Mouse (Mus musculus) ovary, adult 18-20 months (tissue): ENCODE data around the gene Gse1.
A peak's percentile ranks its signal among the peaks of the same experiment; 100 is the strongest.

Experiments
- DNase-seq: peaks from one replicate; pipeline ENCODE4 v3.0.0; 2022; ENCODE audit warnings: low spot score, mixed read lengths

Gene Gse1

GRCm38 (mm10) chr8:120376215-120376614 is 148.0 kb downstream of the Gse1 start:
- no peak for DNase-seq

DNA sequence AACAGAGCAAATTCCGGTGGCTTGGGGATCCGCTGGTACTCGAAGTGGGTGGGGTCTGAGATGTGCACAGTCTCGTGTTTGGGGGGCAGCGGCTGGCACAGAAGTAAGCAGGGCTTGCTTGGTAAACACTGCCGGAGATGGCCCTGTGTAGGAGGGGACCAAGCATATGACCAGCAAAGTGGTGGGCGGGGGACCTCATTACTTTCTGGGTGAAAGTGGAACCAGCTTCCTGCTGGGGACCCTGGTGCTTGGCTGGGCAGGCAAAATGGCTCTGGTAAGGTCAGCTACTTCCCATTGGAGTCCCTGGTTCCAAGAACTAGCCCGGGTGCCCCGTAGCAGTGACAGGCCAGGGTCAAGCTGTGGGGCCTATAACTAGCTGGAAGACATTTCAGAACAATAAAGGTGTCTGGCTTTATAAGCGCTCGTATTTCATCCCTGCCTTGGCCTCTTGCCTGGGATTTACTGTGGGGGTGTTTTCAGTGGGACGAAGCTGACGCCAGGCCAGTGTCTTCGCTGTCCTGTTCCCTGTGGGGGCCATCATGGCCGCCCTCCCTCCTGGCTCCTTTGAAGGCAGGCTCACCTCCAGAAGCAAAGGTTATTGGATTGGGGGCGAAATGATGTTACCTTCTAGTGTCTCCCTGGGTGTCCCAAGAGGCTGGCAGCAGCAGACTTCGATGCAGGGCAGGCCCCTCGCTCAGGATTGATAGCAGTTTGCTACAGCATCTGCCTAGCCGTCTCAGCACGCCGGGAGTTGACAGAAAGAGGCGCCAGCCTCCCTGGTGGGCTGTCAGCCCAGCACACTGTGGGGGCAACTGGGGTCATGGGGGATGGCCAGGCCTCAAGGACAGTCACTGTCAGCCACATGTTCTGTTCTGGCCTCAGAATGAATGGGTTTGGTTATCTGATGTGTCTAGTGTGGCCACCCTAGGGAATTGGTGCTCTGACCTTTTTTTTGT is 148.9 kb downstream of the Gse1 start:
- DNase-seq: no peak

GRCm38 (mm10) chr8:120377803-120378189 is 149.5 kb downstream of the Gse1 start:
- no peak for DNase-seq

DNA sequence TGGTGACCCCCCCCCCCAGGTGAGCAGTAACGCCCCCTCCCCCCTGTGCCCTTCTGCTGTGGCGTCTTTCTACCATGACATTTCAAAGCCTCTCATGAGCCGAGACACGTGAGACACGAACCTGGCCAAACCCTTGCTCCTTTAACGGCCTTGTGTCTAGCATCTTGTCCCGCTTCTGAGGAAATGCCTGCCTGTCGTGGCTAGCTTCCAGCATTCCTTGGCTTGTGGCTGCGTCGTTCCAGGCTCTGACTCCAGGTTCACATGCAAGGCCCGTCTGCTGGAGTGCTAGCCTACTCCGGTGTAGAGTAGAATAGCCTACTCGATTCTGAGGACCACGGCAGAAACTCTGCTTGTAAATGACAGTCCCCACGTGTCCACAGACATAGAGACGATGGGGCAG is 150.1 kb downstream of the Gse1 start:
- DNase-seq: peak; percentile 42

DNA sequence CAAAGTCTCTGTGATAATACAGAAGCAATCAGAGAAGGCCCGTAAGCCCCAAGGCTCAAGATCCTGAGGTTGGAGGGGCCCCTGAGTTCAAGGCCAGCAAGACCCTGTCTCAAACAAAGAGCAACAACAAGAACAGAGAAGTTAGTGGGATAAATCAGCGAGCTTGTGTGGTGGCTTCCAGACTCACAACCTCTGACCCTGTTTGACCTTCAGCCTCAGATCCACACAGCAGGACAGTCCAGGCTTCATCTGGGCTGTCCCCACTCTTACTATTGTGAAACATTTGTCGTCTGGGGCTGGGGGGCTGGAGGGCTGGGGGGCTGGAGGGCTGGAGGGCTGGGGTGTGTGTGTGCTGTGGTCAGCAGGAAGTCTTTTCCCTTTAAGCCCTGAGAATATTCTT is 150.8 kb downstream of the Gse1 start:
- no peak for DNase-seq

DNA sequence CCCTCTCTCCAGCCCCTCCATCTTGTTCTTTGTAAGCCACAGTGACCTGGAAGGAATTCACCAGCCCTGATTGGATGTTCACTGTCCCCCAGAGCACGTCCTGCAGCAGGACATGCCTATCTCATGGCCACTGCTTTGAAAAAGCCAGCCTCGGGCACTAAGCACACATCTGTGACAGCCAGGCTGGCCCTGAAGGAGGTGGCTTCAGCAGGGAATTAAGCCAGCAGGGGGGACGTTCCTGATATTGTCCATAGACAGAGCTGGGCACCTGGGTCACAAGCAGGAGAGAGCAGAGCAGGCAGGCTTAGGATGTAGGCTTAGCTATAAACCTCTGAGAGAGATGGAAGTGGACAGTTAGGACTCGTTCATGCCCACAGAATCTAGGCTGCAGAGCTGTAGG is 153.6 kb downstream of the Gse1 start:
- no peak for DNase-seq

DNA sequence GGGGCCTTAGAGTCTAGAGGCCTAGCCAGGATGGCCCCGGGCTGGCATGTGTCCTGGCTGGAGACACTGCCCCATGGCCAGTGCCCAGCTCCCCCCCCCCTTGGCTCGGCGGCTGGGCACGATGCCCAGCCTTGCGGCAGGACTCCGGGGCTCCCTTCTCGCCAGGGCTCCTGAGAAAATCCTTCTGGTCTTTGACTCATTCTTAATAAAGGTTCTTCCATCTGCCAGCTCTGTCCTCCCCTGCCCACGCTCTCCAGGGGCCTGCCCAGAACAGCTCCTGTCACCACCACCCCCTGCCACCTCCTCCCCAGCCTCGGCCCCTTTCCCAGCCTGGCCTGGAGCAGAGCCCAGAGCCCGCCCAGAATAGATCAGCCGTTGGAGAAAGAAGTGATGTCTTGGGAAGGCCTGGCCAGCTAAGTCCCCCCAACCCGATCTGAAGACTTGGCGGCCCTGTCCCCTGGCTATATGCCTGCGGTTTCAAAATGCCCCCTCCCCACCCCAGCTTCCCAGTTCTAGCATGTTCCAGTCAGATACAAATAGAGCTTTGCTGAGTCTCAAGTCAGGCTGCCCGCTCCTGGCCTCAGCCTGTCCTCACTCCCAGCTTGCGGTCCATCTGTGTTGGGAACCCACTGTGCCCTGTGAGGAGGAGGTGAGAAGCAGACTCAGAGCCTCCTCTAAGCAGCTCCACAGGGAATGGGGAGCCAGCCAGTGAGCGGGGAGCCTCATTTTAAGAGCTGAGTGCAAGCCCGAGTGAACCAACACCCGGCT is 154.4 kb downstream of the Gse1 start:
- peak; percentile 82 for DNase-seq

DNA sequence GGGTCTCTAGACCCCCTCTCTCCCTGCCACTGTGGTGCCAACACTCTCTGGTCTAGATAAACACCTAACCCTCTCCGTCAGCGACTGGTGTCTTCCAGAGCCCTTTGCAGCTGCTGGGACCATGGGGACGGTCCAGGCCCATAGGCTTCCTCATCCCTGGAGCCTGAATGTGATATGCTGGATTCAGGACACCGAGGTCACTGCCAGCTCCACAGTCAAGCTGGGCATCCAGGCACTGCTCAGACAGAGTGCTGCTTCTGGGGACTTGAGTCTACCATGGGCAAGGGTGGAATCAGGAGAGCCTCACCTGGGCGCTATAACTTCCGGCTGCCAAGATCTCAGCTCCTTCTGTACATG is 154.9 kb downstream of the Gse1 start:
- no peak for DNase-seq

DNA sequence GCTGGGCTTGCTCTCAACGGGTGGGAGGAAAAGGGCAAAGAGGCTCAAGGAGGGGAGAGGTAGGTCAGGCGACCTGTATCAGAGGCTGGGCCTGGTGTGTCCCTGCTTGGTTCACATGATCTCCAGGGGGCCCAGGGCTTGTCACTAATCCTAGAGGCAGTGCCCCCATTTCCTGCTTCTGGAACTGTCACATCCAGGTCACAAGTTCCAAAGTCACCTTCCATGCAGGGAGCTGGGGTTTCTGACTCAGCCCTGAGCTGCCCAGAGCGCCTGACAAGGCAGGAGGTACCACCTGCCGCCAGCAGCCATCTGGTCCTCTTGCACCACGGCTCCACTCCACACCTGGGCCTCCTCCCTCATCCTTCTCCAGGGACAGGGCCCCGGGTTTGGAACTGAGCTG is 155.5 kb downstream of the Gse1 start:
- DNase-seq: no peak

- no peak for DNase-seq
Observed at GRCm38 (mm10) chr8:120384745-120385144, 156.5 kb downstream of the Gse1 start.

- no peak for DNase-seq
Observed at GRCm38 (mm10) chr8:120388246-120388645, 160.0 kb downstream of the Gse1 start.

DNA sequence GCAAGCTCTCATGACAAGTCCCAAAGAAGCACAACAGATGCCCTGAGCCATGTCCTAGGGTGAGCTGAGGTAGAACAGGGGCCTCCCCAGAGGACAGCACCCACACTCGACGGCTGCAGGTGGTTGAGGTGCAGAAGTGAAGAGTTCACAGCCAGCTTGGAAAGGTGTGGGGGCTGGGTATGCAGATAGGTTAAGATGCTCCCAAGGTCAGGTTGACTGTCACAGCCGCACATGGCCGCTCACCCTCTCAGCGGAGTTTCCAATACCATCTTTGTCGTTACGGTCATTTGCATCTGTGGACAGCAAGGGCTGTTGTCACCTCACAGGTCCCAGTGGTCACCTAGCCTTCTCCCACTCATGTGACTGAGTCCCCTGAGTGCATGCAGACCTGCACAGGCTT is 162.3 kb downstream of the Gse1 start:
- DNase-seq: no peak

DNA sequence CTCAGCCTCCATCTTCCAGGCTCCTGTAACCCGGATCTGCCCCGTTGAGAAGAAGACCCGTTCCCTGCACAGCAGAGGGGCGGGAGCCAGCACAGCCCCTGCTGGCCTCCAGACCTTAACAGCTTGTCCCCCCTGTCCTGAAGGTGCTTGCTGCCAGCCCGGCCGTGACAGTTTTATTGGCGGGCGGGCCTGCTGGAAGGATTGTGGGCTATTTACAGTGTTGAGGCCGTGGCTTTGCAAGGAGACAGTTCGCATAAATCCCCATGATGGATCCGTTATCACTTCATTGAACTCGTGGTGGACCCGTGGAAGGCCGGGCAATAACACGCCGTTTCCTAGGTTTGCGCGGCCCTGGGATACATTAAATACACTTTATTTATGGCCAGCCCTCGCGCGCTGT is 163.6 kb downstream of the Gse1 start:
- DNase-seq: no peak

DNA sequence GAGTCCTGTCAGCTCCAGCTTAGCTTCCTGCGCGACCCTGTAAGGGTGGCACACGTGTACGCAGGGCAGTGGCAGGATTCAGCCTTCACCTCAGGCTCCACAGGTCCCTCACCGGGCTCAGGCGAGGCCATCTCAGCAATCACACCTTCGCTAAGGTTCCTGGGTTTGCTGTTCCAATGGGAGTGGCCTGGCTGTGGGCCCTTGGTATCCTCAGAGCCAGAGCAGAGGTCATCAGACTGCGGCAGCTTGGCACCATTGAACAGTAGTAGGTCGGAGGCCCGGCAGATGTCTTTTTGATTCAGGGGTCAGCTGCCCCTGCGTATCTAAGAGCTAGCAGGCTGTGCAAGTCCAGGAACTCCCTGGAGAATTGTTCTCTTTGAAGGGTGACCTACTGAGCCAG is 164.8 kb downstream of the Gse1 start:
- DNase-seq: no peak

- no peak for DNase-seq
Observed at GRCm38 (mm10) chr8:120393871-120394275, 165.6 kb downstream of the Gse1 start.

DNA sequence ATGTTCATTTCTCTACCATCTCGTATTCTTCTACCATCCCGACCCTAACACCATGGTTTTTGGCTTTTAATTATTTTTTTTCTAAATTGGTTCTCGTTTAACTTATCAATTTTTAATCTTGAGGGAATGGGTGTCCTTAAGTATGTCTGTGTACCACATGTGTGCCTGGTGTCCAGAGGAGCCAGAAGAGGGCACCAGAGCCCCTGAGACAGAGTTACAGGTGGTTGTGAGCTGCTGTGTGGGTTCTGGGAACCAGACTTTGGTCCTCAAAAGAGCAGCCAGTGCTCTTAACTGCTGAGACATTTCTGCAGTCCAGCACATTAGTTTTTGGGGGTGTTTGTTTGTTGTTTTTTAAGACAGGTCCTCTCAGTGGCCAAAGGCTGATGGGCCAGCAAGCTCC is 167.6 kb downstream of the Gse1 start:
- DNase-seq: no peak

- no peak for DNase-seq
Observed at GRCm38 (mm10) chr8:120396756-120397155, 168.5 kb downstream of the Gse1 start.

- DNase-seq: no peak
Observed at GRCm38 (mm10) chr8:120397444-120398411, 169.5 kb downstream of the Gse1 start.

DNA sequence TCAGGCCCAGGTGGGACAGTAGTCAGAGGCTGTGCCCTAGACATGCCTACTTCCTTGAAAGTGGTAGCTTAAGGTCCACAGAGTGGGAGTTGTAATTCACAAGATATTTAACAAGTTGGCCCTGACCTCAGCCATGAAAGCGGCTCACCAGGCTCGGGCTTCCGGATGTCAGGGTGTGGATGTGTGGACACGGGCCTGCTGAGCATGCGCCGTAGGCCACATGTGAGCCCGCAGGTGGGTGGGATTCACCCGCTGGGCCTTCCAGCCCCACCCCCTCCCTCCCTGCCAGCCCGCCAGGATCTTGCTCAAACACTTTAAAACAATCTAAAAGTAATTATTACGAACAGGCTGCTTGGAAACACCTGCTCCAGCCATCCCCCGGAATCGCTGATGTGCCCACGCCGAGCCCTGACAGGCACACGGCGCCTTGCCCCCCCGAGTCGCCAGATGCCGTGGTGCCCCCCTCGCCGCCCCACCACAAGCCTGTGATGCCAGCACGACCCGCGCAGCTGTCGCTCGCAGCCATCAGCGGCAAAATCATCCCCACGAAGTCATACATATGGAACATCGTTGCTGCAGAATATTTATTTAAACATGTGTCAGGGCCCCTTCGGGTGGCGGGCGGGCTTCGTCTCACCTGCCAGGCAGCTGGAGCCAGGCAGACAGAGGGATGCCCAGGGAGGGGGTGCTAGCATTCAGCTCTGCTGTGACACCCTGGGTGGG is 171.1 kb downstream of the Gse1 start:
- no peak for DNase-seq

- no peak for DNase-seq
Observed at GRCm38 (mm10) chr8:120401216-120401615, 173.0 kb downstream of the Gse1 start.

- no peak for DNase-seq
Observed at GRCm38 (mm10) chr8:120401712-120402111, 173.5 kb downstream of the Gse1 start.
